Mouse (Mus musculus) heart, adult 9 months (tissue): ENCODE measurements around the gene Gm8978.
A peak's percentile ranks its signal among the peaks of the same experiment; 100 is the strongest.
"Not testable (repeated sequence)": the region's sequence is repeated elsewhere in the genome, so short reads cannot be mapped to it uniquely, and the experiment has no call there.

ENCODE experiments used
- DNase-seq, 2 experiments: peaks; one replicate each; pipeline ENCODE4 v3.0.0; 2022; ENCODE audit warnings: low spot score in 2 of 2

Gene Gm8978

GRCm38 (mm10) chr19:33625152-33625551 is at the start of gene Gm8978:
Gene Gm8978 (minus strand): TSS chr19:33625252.
- DNase-seq = not testable (repeated sequence)

GRCm38 (mm10) chr19:33589626-33590302 is 35.3 kb downstream of the Gm8978 start:
- peak; percentile 67 to 70 for DNase-seq

DNA sequence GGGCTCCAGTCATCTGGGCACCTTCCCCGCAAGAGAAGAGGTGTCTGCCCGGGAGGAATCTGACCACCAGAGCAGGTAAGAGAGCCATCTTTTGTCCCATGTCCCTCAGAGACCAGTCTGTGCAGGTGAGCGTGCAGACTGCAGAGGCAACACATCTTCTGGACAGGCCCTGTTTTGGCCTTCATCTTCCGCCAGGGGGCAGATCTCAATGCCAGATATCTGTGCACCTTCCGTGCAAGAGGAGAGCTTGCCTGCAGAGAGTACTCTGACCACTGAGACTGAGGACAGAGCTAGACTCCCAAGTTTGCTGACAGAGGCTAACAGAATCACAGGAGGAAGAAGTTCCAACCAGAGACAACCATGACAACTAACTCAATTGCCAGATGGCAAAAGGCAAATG is 56.5 kb downstream of the Gm8978 start:
- DNase-seq = not testable (repeated sequence)
